Mouse (Mus musculus) liver, adult 2 months (tissue): ENCODE data around the gene Celf2. TPM values are rescaled to one million over a fixed set of nuclear protein-coding genes. Genes with fewer than 3 reads are reported as not detected.

Experiments
- DNase-seq: peaks from one replicate; pipeline ENCODE4 v3.0.0-alpha.2; 2011; ENCODE audit warnings: low read depth, low spot score; ENCODE audit errors: extremely low read depth
- H3K27ac ChIP-seq: fragments of 200-500 bp; replicated peaks from 2 replicates; pipeline ENCODE4 v1.5.1; 2012; ENCODE audit warnings: low read depth, mild to moderate bottlenecking, control low read depth, inconsistent platforms, low read length; ENCODE audit not compliant: insufficient read depth
- H3K27me3 ChIP-seq: fragments of 200-500 bp; 2 replicates; pipeline ENCODE4 v1.6.1; 2012; ENCODE audit warnings: mild to moderate bottlenecking, moderate library complexity, low read length, inconsistent platforms; ENCODE audit not compliant: control insufficient read depth, insufficient read depth
- H3K36me3 ChIP-seq: fragments of 200-500 bp; 2 replicates; pipeline ENCODE4 v1.6.1; 2012; ENCODE audit warnings: low read length, inconsistent platforms; ENCODE audit not compliant: control insufficient read depth, insufficient read depth
- H3K4me1 ChIP-seq: fragments of 200-500 bp; 2 replicates; pipeline ENCODE4 v1.6.1; 2011; ENCODE audit warnings: low read length; ENCODE audit not compliant: control insufficient read depth, insufficient read depth
- H3K4me3 ChIP-seq: fragments of 200-500 bp; 2 replicates; pipeline ENCODE4 v1.5.1; 2011; ENCODE audit warnings: low read depth, mild to moderate bottlenecking, control low read depth, low read length, moderate library complexity; ENCODE audit not compliant: insufficient read depth
- H3K79me2 ChIP-seq: fragments of 200-500 bp; 2 replicates; pipeline ENCODE4 v1.6.1; 2012; ENCODE audit warnings: inconsistent platforms, mild to moderate bottlenecking, low read length, moderate library complexity; ENCODE audit not compliant: control insufficient read depth, insufficient read depth
- H3K9ac ChIP-seq: fragments of 200-500 bp; 2 replicates; pipeline ENCODE4 v1.6.1; 2012; ENCODE audit warnings: low read depth, mild to moderate bottlenecking, control low read depth, inconsistent platforms, low read length
- CTCF ChIP-seq: fragments of 200-500 bp; IDR thresholded peaks from 2 replicates; pipeline ENCODE4 v1.5.1; 2011; ENCODE audit warnings: low read depth, low read length, control low read depth
- POLR2A ChIP-seq: fragments of 200-500 bp; IDR thresholded peaks from 2 replicates; pipeline ENCODE4 v1.6.1; 2011; ENCODE audit warnings: low read length, control low read depth; ENCODE audit not compliant: insufficient read depth; ENCODE audit errors: extremely low read depth
- WGBS: fragments of 180-500 bp; shearing (Covaris S2); methylation state at CpG from one replicate; pipeline ENCODE4 v1.1.7; 2018; 5-methylcytosine and 5-hydroxymethylcytosine counted together
- polyA plus RNA-seq: library from polyadenylated mRNA; depleted of rRNA; stranded (reverse); fragments of >200 nt; gene quantifications from 2 replicates; pipeline ENCODE4 v1.2.3, GENCODE M21; 2012
- total RNA-seq: library from RNA; depleted of rRNA; stranded (reverse); fragments of >200 nt; gene quantifications from 2 replicates; pipeline ENCODE4 v1.2.3, GENCODE M21; 2014

The Celf2 gene
- total and polyA plus RNA-seq, 2 experiments = 2.9 to 4.7 TPM

GRCm38 (mm10) chr2:6969228-6969627 lies 540.1 kb downstream of the Celf2 start:
- Histone ChIP-seq H3K4me3 (no peak overlapping the region), H3K4me1 (no peaks in the 10 kb centered on the region), H3K36me3 (no peaks in the 10 kb centered on the region), H3K27me3 (no peaks in the 10 kb centered on the region), H3K9ac (no peak overlapping the region), H3K27ac (no peak overlapping the region), H3K79me2 (no peaks in the 10 kb centered on the region)
- TF ChIP-seq POLR2A (no peak), CTCF (no peak)
- 89% methylated on average over 6 of the region's 6 CpGs for WGBS
- no peak for DNase-seq

- Histone ChIP-seq H3K4me1 (no peaks in the 10 kb centered on the region), H3K36me3 (no peaks in the 10 kb centered on the region), H3K9ac (no peak overlapping the region), H3K27me3 (no peaks in the 10 kb centered on the region), H3K27ac (no peak overlapping the region), H3K79me2 (no peaks in the 10 kb centered on the region), H3K4me3 (no peak overlapping the region)
- DNase-seq = no peak
- TF ChIP-seq CTCF (no peak), POLR2A (no peak)
Observed at GRCm38 (mm10) chr2:6965243-6965642, 544.1 kb downstream of the Celf2 start.

GRCm38 (mm10) chr2:6950702-6951101 lies 558.7 kb downstream of the Celf2 start:
- no peaks in the 10 kb centered on the region for H3K79me2 ChIP-seq
- no peak for DNase-seq
- no peak for TF ChIP-seq POLR2A
- no peak for TF ChIP-seq CTCF
- WGBS = 83% methylated on average over 4 of the region's 4 CpGs
- H3K4me1 ChIP-seq = no peaks in the 10 kb centered on the region
- no peaks in the 10 kb centered on the region for H3K36me3 ChIP-seq
- no peak overlapping the region for H3K4me3 ChIP-seq
- no peak overlapping the region for H3K9ac ChIP-seq
- H3K27me3 ChIP-seq = no peaks in the 10 kb centered on the region
- no peak overlapping the region for H3K27ac ChIP-seq

- Histone ChIP-seq H3K27ac (no peak overlapping the region), H3K4me1 (no peaks in the 10 kb centered on the region), H3K4me3 (no peak overlapping the region), H3K36me3 (no peaks in the 10 kb centered on the region), H3K27me3 (no peaks in the 10 kb centered on the region), H3K79me2 (no peaks in the 10 kb centered on the region), H3K9ac (no peak overlapping the region)
- DNase-seq = peak; percentile 1
- 80% methylated on average over 9 of the region's 9 CpGs for WGBS
- no peak for TF ChIP-seq POLR2A
- TF ChIP-seq CTCF = no peak
Observed at GRCm38 (mm10) chr2:6945638-6946415, 563.5 kb downstream of the Celf2 start.

- WGBS = 74% methylated on average over 8 of the region's 8 CpGs
- TF ChIP-seq POLR2A = no peak
- no peak for TF ChIP-seq CTCF
Observed at GRCm38 (mm10) chr2:6943651-6944050, 565.7 kb downstream of the Celf2 start.

More at GRCm38 (mm10) chr2:6943651-6944050, 565.7 kb downstream of the Celf2 start:
- Histone ChIP-seq H3K36me3 (no peaks in the 10 kb centered on the region), H3K4me1 (no peaks in the 10 kb centered on the region), H3K79me2 (no peaks in the 10 kb centered on the region), H3K9ac (no peak overlapping the region), H3K27me3 (no peaks in the 10 kb centered on the region), H3K4me3 (no peak overlapping the region), H3K27ac (no peak overlapping the region)
- no peak for DNase-seq
